Mouse (Mus musculus) myocyte (in vitro differentiated cells): ENCODE data around the gene Mast4. TPM values are rescaled to one million over a fixed set of nuclear protein-coding genes. Genes with fewer than 3 reads are reported as not detected.

ENCODE experiments used
- H3K27me3 ChIP-seq: one replicate; pipeline ENCODE4 v1.6.1; 2011; ENCODE audit not compliant: control insufficient read depth, insufficient read depth, insufficient read length
- H3K36me3 ChIP-seq: one replicate; pipeline ENCODE4 v1.6.1; 2011; ENCODE audit not compliant: control insufficient read depth, insufficient read depth
- H3K4me2 ChIP-seq: one replicate; pipeline ENCODE4 v1.6.1; 2011; ENCODE audit warnings: low read depth, control low read depth
- H3K4me3 ChIP-seq: one replicate; pipeline ENCODE4 v1.5.1; 2011; ENCODE audit warnings: mild to moderate bottlenecking, control low read depth, moderate library complexity
- H3K79me2 ChIP-seq: one replicate; pipeline ENCODE4 v1.6.1; 2011; ENCODE audit not compliant: control insufficient read depth, insufficient read depth
- H3ac ChIP-seq: one replicate; pipeline ENCODE4 v1.6.1; 2011; ENCODE audit not compliant: control insufficient read depth, insufficient read length
- CEBPB ChIP-seq: IDR thresholded peaks from 2 replicates; pipeline ENCODE4 v1.6.1; 2011; ENCODE audit warnings: mild to moderate bottlenecking, moderate library complexity; ENCODE audit not compliant: poor library complexity, insufficient read depth, severe bottlenecking
- E2F4 ChIP-seq: IDR thresholded peaks from one replicate; pipeline ENCODE4 v1.6.1; 2011; ENCODE audit warnings: mild to moderate bottlenecking, control low read depth, moderate library complexity; ENCODE audit not compliant: insufficient read depth
- MAX ChIP-seq: IDR thresholded peaks from one replicate; pipeline ENCODE4 v1.6.1; 2011; ENCODE audit warnings: low read depth, mild to moderate bottlenecking, control low read depth
- MYOD1 ChIP-seq, 3 experiments: IDR thresholded peaks; one replicate each; pipeline ENCODE4 v1.6.1; 2011; ENCODE audit warnings: control low read depth in 2 of 3, low read depth in 2 of 3, mild to moderate bottlenecking in 2 of 3, moderate library complexity in 1 of 3; ENCODE audit not compliant: insufficient read length in 2 of 3, control insufficient read depth in 1 of 3
- MYOG ChIP-seq, 3 experiments: IDR thresholded peaks; one replicate each; pipeline ENCODE4 v1.6.1; 2011; ENCODE audit warnings: control low read depth in 2 of 3, low read depth in 2 of 3, mild to moderate bottlenecking in 2 of 3; ENCODE audit not compliant: insufficient read length in 2 of 3, control insufficient read depth in 1 of 3, insufficient read depth in 1 of 3
- POLR2A ChIP-seq: IDR thresholded peaks from one replicate; pipeline ENCODE4 v1.6.1; 2011; ENCODE audit warnings: low read depth, mild to moderate bottlenecking, control low read depth, moderate library complexity; ENCODE audit not compliant: insufficient read length
- POLR2AphosphoS2 ChIP-seq: IDR thresholded peaks from one replicate; pipeline ENCODE4 v1.6.1; 2011; ENCODE audit warnings: low read depth, control low read depth; ENCODE audit not compliant: insufficient read length
- REST ChIP-seq: IDR thresholded peaks from one replicate; pipeline ENCODE4 v1.6.1; 2011; ENCODE audit warnings: mild to moderate bottlenecking, control low read depth, moderate library complexity; ENCODE audit not compliant: insufficient read depth, insufficient read length
- SRF ChIP-seq: IDR thresholded peaks from one replicate; pipeline ENCODE4 v1.6.1; 2011; ENCODE audit warnings: low read depth; ENCODE audit not compliant: control insufficient read depth, insufficient read length
- TCF12 ChIP-seq: IDR thresholded peaks from one replicate; pipeline ENCODE4 v1.6.1; 2011; ENCODE audit warnings: mild to moderate bottlenecking, control low read depth; ENCODE audit not compliant: poor library complexity, insufficient read depth, severe bottlenecking
- TCF3 ChIP-seq: IDR thresholded peaks from one replicate; pipeline ENCODE4 v1.6.1; 2011; ENCODE audit warnings: low read depth, control low read depth; ENCODE audit not compliant: insufficient read length
- USF1 ChIP-seq: IDR thresholded peaks from one replicate; pipeline ENCODE4 v1.6.1; 2011; ENCODE audit warnings: low read depth, mild to moderate bottlenecking, control low read depth, moderate library complexity
- polyA plus RNA-seq: library from polyadenylated mRNA; unstranded; fragments of >200 nt; fragmentation: generic; extraction: Trizol; gene quantifications from one replicate; pipeline ENCODE4 v1.2.1, GENCODE M21; 2012; ENCODE audit warnings: missing spikeins

The Mast4 gene
- polyA plus RNA-seq, 1 experiment: 15.0 TPM

DNA sequence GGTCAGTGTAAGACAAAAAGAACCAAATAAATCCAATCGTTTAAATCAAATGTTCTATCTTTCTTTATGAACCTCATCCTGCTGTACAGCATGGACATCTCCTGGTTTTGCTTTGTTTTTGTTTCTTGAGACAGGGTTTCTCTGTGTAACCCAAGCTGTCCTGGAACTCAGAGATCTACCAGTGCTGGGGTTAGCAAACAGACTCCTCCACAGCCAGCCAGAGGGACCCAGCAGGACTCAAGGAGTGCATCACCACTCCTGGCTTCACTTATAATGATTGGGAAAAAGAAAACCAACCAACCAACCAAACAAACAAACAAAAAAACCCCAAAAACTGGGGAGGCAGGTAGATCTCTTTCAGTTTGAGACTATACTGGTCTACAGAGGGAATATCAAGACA lies 469.5 kb downstream of the Mast4 start:
- Histone ChIP-seq H3K36me3 (peaks cover 8% of the 10 kb centered on the region), H3K4me2 (no peak overlapping the region), H3K4me3 (no peak overlapping the region), H3K79me2 (peaks cover 82% of the 10 kb centered on the region), H3K27me3 (no peaks in the 10 kb centered on the region), H3ac (no peak overlapping the region)
- TF ChIP-seq TCF3 (no peak), TCF12 (no peak), POLR2A (no peak), CEBPB (no peak), POLR2AphosphoS2 (no peak), MAX (no peak), USF1 (no peak), MYOD1 (IDR thresholded peaks at IDR 0.05; ENCODE audit: control insufficient read depth in 1 of 3, insufficient read length in 2 of 3, low read depth in 2 of 3) (no peak), E2F4 (no peak), SRF (no peak), MYOG (IDR thresholded peaks at IDR 0.05; ENCODE audit: control insufficient read depth in 1 of 3, insufficient read depth in 1 of 3, insufficient read length in 2 of 3, low read depth in 2 of 3) (no peak), REST (no peak)

DNA sequence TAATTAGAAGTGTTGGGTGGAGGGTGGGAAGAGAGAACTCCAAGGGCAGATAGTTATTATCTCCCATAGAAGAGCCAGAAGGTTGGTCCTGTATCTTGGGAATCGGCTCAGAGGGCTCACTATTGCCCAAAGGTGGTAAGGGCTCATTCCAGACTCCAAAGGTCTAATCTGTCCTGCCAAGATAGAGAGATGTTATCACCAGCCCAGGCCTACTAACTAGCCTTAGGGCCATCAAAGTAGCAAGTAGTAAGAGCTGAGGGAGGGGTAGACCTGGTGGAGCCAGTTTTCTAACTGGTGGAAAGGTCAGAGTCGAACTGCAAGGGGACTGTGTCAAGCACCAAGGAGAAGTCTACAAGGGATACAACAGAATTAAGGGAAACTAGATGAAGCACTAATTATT lies 470.2 kb downstream of the Mast4 start:
- no peak overlapping the region for H3ac ChIP-seq
- H3K4me3 ChIP-seq: no peak overlapping the region
- H3K79me2 ChIP-seq: peaks cover 84% of the 10 kb centered on the region
- no peak overlapping the region for H3K4me2 ChIP-seq
- no peaks in the 10 kb centered on the region for H3K27me3 ChIP-seq
- TF ChIP-seq USF1: no peak
- TF ChIP-seq CEBPB: no peak
- TF ChIP-seq POLR2AphosphoS2: no peak
- TF ChIP-seq MYOD1 (IDR thresholded peaks at IDR 0.05; ENCODE audit: control insufficient read depth in 1 of 3, insufficient read length in 2 of 3, low read depth in 2 of 3): no peak
- TF ChIP-seq E2F4: no peak
- no peak for TF ChIP-seq SRF
- no peak for TF ChIP-seq REST
- TF ChIP-seq POLR2A: no peak
- no peak for TF ChIP-seq MAX
- TF ChIP-seq MYOG (IDR thresholded peaks at IDR 0.05; ENCODE audit: control insufficient read depth in 1 of 3, insufficient read depth in 1 of 3, insufficient read length in 2 of 3, low read depth in 2 of 3): no peak
- TF ChIP-seq TCF3: no peak
- no peak for TF ChIP-seq TCF12
- peaks cover 8% of the 10 kb centered on the region for H3K36me3 ChIP-seq

DNA sequence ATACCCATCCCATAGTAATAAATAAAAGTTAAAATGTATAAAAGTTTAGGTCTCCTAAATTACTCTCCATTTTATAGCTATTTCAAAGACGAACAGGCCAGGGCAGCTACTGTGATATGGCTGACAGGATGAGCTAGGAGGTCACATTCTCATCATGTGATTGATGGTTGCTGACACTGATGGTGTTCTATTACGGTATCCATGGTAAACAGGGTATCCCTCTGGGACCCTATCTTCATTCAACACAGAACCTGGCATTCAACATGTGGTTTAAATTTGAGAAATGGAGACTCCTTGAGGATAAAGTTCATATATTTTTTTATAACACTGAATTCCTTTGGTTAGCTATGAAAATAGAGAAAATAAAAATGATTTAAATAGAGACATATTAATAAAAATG lies 471.3 kb downstream of the Mast4 start:
- no peak overlapping the region for H3K4me2 ChIP-seq
- H3K27me3 ChIP-seq: no peaks in the 10 kb centered on the region
- TF ChIP-seq MYOG (IDR thresholded peaks at IDR 0.05; ENCODE audit: control insufficient read depth in 1 of 3, insufficient read depth in 1 of 3, insufficient read length in 2 of 3, low read depth in 2 of 3) (no peak), CEBPB (no peak), POLR2AphosphoS2 (no peak)
- H3K79me2 ChIP-seq: peaks cover 85% of the 10 kb centered on the region
- peaks cover 8% of the 10 kb centered on the region for H3K36me3 ChIP-seq
- no peak overlapping the region for H3K4me3 ChIP-seq
- no peak overlapping the region for H3ac ChIP-seq

DNA sequence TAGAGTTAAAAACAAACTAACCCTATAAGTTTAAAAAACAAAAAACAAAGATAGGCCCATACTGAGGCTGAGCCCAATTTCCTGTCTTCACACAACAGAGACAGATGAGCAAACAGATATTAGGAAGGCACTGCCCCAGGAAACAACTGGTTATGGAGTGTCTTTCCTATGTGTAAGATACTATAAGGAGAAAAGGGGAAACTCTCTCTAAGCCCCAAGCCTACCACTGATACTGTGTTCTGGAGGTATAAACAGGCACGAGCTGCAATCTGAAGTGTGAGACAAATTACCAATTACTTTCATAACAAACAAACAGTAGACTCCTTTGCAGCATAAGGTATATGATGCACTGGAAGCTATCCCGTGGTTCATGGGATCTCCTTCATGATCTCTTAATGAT lies 471.9 kb downstream of the Mast4 start:
- Histone ChIP-seq H3K4me2 (no peak overlapping the region), H3ac (no peak overlapping the region), H3K27me3 (no peaks in the 10 kb centered on the region), H3K79me2 (peaks cover 85% of the 10 kb centered on the region), H3K4me3 (no peak overlapping the region), H3K36me3 (peaks cover 6% of the 10 kb centered on the region)
- TF ChIP-seq CEBPB: no peak
- no peak for TF ChIP-seq POLR2A
- TF ChIP-seq USF1: no peak
- TF ChIP-seq MYOG (IDR thresholded peaks at IDR 0.05; ENCODE audit: control insufficient read depth in 1 of 3, insufficient read depth in 1 of 3, insufficient read length in 2 of 3, low read depth in 2 of 3): no peak
- no peak for TF ChIP-seq TCF3
- TF ChIP-seq POLR2AphosphoS2: no peak
- TF ChIP-seq MAX: no peak
- no peak for TF ChIP-seq E2F4
- no peak for TF ChIP-seq SRF
- no peak for TF ChIP-seq MYOD1 (IDR thresholded peaks at IDR 0.05; ENCODE audit: control insufficient read depth in 1 of 3, insufficient read length in 2 of 3, low read depth in 2 of 3)
- no peak for TF ChIP-seq TCF12
- no peak for TF ChIP-seq REST

DNA sequence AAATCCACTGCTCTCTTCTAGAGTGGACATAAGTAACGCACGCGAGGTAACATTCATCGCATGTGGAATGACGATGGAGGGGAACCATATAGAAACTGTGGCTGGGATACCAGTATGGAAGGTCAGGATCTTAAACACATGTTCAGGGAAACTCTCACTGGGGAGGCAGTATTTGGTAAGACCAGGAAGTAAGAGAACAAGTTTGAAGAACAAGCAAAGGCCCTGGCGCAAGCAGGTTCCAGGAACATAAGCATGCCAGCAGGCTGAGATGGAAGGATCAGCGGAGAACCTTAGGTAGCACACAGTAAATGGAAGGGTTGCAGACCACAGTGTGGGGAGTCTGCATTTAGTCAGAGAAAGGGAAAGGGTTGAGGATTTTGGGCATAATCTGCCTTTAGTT lies 473.6 kb downstream of the Mast4 start:
- Histone ChIP-seq H3K79me2 (peaks cover 84% of the 10 kb centered on the region), H3ac (no peak overlapping the region), H3K36me3 (no peaks in the 10 kb centered on the region), H3K27me3 (no peaks in the 10 kb centered on the region), H3K4me2 (no peak overlapping the region), H3K4me3 (no peak overlapping the region)
- TF ChIP-seq POLR2AphosphoS2: no peak
- no peak for TF ChIP-seq REST
- no peak for TF ChIP-seq TCF3
- no peak for TF ChIP-seq USF1
- no peak for TF ChIP-seq E2F4
- TF ChIP-seq SRF: no peak
- TF ChIP-seq CEBPB: no peak
- no peak for TF ChIP-seq POLR2A
- no peak for TF ChIP-seq MYOD1 (IDR thresholded peaks at IDR 0.05; ENCODE audit: control insufficient read depth in 1 of 3, insufficient read length in 2 of 3, low read depth in 2 of 3)
- TF ChIP-seq MYOG (IDR thresholded peaks at IDR 0.05; ENCODE audit: control insufficient read depth in 1 of 3, insufficient read depth in 1 of 3, insufficient read length in 2 of 3, low read depth in 2 of 3): no peak
- TF ChIP-seq MAX: no peak
- no peak for TF ChIP-seq TCF12
